Mouse (Mus musculus) urinary bladder, postnatal 14 days (tissue): ENCODE data around the gene Rnf7.
"Not testable (repeated sequence)": the region's sequence is repeated elsewhere in the genome, so short reads cannot be mapped to it uniquely, and the experiment has no call there.

Experiments used
- DNase-seq: peaks from one replicate; pipeline ENCODE4 v3.0.0; 2021; ENCODE audit warnings: low spot score

Rnf7 gene

DNA sequence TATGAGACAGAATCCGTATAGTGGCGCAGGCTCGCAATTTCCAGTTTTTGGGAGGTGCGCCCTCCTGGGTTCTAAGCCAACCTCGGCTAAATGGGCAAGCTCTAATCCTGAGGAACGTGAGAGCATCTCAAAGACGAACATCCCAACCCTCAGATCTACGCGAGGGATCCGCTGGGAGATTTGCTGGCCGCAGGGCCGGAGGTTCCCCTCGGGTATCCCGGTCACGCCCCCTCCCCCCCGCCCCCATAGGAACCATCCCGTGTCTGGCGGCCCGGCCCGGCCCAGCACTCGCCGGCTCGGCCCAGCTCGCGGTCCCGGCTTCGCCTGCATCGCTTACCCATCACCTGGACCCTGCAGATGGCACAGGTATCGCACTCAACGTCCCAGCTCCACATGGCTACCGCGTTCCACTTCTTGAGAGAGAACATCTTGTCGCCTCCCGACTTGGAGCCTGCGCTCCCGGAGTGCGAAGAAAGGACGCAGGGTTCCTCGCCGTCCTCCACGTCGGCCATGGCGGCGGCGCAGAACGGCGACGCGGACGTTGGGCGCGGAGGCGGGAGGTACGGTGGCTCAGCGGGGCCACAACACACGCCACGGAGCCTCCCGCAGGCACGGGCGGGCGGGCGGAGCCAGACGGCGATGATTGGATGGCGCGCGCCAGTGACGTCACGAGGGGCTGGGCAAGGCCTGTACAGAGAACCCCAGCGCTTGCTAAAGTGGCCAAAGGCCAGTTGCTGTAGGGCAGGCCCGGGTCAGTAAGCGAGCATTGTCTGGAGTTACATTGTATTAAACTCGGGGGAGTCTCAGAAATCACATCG lies at the start of gene Rnf7:
Gene Rnf7, minus strand, starts transcription at position 605 of the 818 bp plus-strand sequence.
- peak; percentile 99 for DNase-seq

DNA sequence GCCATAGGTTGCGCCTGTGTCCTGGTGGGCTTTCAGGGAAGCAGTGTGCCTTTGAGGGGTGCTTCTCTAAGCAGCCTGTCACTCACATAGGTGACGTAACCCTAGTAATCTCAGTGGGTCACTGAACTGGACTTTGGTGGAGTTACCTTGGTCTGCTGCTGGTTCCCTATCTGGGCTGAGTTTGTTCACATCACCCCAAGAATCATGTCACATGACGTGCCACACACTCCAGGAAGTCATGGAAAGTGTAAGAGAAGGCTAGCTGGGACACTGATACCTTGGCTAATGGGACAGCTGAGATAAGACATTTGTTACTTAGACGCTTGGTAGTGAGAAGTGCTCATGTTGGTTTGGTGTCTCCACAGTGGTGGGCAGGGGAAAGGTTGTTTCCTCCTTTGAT lies 47.5 kb upstream of the Rnf7 start:
- no peak for DNase-seq

DNA sequence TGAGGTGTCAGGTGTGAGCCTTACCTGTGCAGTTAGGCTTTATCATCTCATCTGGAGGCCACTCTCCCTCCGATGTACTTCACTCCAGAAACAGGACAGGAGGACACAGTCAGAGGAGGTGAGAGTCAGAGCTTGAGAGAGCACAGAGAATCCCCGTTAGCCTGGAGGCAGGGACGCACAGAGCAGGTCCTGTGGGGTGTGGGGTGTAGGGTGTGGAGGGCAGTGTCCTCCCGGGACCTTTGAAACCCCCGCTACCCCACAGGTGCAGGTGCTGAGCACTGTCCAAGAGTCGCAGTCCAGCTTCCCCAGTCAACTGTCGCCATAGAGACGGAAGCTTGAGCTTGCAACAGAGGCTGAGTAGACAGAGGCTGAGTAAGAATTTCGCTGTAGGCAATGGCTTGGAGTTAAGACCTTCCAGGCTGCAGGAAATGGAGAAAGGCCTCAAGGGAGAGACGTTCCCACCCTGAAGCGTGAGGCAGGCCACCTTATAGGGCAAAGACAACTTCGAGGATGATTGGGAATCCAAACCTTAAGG lies 46.6 kb upstream of the Rnf7 start, which contains the start of gene Gm28729:
Gene Gm28729, minus strand, starts transcription at position 293 of the 535 bp plus-strand sequence.
- no peak for DNase-seq

DNA sequence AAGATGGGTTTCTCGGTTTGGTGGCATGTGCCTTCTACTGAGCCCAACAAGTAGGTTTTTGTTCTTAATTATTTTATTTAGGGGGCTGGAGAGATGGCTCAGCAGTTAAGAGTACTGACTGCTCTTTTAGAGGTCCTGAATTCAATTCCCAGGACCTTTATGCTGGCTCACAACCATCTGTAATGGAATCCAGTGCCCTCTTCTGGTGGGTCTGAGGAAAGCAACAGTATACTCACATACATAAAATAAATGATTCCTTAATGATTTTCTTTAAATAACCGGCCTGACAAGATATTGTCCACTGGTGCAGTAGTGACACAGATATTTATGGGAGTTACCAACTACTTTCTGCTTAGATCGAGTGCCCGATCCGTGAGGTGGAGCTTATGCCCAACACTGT lies 44.7 kb upstream of the Rnf7 start:
- DNase-seq, result no peak

DNA sequence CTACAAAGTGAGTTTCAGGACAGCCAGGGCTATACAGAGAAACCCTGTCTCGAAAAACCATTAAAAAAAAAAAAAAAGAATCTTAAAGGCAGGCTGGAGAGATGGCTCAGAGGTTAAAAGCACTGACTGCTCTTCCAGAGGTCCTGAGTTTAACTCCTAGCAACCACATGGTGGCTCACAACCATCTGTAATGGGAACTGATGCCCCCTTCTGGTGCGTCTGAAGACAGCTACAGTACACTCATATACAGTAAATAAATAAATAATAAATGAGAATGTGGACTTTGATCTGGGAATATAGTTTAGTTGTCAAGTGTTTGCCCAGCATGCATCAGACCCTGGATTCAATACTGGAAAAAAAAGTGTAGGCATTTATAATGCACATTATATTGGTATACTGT lies 43.1 kb upstream of the Rnf7 start:
- DNase-seq, result not testable (repeated sequence)

DNA sequence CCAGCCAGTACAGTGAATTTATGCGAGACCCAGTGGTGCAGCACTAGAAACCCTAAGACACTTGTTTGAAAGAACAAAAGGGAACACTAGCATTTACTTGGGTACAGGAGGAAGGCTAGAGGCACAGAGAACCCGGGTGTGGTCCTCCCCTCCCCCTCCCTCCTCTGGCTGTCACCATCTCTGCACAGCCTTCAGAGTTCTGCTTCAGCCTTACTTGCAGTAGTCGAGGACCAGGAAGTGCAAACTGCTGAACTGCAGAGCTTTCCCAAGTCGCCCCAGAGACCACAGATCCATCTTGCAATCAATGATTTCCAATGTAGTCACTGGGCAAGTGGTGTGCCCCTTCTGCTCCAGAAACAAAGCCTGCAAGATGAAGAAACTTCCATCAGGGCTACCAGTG lies 39.0 kb upstream of the Rnf7 start:
- no peak for DNase-seq

DNA sequence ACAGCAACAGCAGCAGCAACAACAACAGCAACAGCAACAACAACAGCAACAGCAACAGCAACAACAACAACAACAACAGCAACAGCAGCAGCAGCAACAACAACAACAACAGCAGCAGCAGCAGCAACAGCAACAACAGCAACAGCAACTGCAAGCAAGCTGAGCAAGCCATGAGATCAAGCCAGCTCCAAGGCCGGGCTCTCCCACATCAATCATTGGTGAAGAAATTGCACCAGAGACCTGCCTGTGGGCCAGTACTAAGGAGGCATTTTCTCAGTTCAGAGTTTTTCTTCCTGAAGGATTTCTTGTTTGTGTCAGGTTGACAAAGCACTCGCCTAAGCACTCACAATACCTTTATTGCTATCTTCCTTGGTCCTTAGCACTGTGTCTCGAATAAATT lies 38.3 kb upstream of the Rnf7 start:
- no peak for DNase-seq

DNA sequence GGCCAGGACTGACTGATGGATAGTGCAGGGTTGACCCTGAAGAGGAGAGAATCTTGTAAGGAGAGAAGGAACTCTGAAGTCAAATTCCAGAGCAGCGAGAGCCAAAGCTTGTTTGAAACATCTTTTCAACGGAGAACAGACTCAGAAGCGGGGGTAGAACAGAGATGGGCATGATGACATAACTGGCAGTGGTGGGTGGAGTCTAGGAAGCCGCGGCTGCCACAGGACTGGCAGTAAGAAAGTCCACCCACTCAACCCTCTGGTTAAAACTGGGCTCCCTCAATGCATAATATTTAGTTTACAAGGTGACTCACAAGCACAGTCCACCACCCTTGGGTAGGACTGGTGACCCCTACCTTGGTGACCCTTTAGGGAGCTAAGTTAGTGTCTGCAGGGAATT lies 37.3 kb upstream of the Rnf7 start:
- no peak for DNase-seq

DNA sequence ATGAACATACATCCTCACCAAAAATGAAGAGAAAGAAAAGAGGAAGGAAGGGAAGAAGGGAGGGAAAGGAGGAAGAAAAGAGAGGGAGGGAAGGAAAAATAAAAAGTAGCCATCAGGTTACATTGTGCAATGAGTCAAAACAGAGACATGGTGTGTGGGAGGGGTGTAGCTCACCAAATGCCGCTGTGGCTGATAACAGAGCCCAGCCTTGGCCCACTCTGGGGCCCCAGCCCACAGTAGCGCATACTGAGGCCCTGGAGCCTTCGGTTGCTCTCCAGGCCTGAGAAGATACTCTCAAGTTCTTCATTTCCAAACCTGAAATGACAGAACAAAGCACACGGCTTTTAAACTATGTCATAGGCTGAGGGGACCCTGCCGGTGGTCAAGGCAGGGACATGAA lies 35.8 kb upstream of the Rnf7 start:
- no peak for DNase-seq

DNA sequence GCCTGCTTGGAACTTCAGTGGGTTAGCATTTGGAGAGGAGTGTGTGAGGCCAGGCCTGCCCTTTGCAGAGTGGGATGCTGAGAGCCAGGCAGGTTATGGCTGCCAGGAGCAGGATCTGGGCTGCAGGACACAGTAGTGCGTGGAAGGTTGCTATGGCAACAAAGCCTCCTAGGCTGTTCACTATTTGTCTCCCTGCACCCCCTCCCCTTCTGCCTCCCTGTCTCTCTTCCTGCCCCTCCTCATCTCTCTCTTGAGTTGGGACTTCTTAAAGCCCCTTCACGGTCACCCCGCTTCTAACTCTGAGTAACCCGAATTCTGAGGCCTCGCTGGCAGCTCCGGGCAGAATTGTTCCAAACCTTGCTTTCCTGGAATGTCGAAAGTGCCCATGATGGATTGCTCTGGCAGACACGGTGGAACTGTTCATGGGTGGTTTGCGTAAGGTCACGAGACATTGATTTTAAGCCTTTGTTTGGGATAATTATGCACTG lies 27.6 kb upstream of the Rnf7 start:
- DNase-seq, result peak; percentile 22

DNA sequence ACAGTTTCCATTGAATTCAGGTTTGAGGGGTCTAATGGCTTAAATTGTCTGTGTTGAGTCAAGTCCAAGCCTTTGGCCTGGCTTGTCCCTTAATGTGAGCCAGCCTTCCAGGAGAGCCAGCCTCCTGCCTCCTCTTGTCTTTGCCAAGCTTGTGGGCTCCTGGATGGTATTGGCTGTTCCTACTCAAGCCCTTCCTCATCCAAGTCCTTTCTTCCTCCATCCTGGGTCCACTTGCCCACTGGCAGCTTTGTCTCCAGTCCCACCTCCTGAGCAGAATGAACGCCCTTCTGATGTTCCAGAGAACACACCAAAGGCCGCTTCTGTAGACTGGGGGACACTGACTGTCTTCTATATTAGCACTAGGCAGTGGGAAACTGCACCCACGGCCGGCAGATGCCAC lies 26.7 kb upstream of the Rnf7 start:
- no peak for DNase-seq

DNA sequence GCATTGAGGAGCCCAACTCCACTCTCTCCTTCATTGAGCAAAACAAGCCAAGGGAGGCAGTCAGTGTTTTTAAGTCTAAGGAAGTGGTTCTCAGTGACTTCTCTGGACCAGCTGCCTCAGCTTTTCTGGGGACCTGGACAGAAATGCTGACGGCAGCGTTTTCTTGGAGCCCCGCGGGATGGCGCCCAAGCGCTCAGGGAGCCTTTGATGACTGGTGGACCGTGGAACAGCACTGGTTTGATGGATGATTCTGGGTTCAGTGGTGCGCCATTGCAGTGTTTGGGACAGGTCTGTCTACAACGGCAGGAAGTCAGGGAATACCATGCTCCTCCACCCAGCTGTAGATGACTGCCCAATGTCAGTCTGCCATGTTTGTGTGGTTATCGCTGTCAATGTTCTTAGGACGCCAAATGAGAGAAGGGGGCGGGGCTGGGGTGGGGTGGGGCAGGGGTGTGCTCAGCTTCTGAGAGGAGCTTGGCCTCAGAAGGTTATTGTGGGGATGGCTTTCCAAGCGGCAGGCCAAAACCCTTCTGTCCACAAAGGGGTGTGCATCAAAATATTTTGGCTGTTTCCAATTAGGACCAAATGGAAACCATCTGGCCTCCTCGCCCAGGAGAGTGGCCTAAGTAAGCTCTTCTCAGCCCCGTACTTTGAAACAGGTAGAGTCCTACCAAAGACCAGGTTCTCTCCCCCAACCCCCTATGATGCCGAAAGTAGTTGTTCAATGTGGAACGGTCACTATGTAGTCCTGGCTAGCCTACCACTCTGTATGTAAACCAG lies 25.8 kb upstream of the Rnf7 start:
- DNase-seq, result no peak

DNA sequence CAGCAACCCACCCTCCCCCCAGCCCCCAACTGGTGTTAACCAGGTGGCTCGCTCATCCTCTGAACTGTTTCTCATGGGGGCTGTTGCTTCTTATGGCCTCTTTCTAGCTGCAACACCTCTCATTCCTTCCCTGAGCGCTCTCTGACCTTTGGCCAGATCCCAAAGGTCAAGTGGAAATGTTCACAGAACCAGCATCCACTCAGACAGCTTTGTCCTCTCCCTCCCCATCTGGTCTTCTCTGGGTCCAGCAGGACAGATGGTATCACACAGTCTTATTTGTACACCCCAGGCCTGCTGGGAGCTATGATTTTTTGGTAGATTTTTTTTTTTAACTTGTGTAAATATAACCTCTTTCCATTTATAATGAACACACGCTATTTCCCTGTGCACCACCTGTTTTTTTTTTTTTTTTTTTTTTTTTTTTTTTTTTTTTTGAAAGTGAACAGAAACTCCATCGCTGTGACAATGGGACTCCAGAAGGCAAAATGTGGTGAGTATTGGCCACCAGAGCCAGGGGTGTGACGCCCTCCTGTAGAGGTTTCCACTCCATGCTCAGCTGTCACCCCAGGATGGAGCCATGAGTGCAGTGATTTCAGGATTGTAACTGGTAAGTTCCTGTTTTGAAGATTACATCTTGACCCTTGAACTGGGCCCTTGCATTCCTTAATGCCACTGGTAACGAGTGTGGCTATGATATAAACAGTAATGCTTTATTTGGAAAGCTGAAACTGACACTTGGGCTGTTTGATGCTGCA lies 24.6 kb upstream of the Rnf7 start:
- DNase-seq, result no peak

DNA sequence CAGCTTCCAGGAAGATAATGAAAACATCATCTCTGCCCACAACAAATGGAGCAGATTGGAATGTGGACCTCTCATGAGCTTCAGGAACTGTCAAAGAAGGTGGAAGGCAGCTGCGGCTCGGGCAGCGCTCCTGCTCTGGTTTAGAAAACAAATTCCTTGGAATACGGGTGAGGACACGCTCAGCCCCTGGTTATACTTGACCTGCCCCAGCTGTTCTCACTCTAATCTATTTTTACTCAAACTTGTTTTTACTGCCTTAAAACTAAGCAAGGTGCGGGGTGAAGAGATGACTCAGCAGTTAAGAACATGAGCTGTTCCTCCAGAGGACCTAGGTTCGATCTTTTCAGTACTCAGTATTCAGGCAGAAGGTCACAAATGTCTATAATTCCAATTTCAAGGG lies 22.7 kb upstream of the Rnf7 start:
- peak; percentile 18 for DNase-seq

DNA sequence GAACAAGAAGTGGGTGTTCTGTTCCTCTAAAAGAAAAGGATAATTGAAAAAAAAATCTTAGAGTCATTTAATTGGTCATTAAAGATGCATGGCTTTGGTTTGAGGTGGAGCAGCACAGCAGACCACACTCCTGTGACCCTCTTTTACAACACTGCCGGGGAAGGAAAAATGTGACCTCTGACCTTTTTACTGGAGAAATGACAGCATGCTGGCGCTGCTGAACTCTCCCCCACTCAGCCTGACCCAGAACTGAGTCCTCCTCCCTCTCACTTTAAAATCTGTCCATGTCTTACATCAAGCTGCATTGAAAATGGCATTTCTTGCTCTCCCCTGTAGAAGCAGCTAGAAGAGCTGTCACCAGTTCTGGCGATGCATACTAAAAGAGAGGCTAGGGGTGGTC lies 14.7 kb upstream of the Rnf7 start:
- DNase-seq, result no peak

DNA sequence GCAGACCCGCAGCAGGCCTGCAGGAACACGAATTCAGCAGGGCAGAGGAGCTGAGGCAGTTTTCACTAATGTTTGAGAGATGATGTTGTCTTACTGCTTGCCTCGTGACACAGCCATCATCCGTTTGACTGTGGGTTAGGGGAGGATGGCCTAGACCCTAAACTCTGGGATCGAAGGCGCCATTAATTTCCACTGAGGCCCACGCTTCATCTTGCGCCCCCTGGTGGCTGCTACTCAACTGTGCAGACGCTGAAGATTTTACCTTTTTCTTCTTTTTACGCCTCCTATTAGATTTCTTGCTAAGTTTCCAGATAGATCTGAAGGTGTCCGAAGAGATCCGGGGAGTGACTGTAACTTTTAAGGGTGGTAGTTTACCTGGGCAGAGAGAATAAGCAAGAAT lies 13.3 kb upstream of the Rnf7 start:
- DNase-seq, result peak; percentile 31

DNA sequence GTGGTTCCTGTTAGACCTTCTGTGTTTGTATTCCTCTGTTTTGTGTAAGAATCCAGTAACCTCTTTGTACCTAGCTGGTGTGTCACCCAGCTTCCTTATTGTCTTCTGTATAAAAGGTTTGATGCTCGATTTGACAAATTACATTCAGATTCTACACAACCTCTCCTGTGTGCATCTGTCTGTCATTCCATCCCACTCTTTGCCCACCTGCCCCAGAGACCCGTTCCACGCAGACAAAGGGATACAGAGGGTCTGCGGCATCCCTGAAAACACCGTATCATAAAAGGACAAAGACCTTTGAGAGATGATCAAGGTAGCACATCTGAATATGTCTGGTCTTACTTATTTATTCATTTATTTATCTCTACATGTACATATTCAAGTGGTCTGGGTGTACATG lies 9.4 kb upstream of the Rnf7 start:
- not testable (repeated sequence) for DNase-seq

DNA sequence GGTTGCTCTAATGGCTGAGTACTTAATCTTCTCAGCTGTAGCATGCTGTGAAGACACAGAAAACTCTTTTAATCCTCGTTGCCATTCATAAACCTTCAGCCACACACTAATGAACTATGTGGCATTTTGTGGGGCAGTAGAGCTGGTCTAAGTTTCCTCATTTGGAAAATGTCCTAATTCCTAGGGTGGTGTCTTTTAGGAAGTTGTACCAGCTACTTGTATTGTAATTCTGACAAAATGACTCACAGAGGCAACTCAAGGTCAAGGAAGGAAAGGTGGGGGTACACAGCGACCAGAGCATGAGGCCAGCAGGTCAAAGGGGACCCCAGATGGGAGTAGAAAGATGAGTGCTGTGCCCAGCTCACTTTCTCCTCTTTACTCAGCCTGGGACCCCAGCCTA lies 5.2 kb upstream of the Rnf7 start:
- DNase-seq, result no peak

DNA sequence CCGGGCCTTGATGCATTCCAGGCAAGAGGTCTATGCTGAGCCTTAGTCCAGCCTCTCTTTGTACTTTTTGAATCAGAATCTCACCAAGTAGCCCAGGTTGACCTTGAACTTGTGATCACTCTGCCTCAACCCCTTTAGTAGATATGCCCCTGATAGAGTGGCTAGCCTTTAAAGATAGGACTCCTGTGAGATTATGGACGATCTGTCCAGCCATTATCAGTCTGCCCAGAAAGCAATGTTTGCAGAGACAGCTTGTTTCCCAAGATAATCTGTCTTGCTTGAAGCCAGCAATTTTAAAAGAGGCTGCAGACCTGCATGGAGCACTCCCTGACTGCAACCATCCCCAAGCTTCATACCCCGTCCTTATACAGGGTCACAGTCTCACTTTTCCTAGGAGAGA lies 4.6 kb upstream of the Rnf7 start:
- DNase-seq, result no peak

DNA sequence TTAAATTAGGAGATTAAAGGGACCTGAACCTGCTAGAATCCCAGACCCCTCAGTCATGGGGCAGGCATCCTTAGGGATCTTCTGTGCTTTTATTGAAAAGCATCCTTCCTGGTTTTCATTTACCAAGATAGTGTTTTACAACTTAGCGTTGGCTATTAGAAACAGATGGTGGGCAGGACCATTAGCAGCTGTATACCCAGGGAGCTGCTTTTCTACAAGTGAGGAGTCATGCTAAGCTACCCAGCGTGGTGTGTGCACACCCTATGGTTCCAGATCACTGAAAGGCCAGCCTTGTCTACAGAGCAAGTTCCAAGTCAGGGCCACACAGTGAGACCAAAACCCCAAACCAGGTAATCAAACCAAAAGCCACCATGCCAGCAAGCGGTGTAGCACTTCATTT lies 6.1 kb downstream of the Rnf7 start:
- DNase-seq, result no peak

DNA sequence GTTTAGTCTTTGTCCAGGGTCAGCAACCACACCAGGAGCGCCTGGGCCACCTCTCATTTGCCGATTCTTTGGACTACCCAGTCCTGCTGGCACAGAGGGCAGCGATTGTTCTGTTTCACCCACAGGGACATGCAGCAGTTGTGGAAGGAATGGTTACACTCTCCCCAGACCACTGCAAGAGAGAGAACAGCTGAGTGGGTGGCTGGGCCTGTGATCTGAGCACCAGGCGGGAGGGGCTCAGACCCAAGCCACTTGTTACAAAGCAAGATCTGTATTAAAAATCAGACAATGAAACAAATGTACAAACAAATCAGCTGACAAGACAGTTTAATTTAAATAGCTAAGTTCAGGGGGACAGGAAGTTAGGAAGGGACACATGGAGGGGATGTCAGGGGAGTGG lies 6.8 kb downstream of the Rnf7 start:
- DNase-seq, result not testable (repeated sequence)

DNA sequence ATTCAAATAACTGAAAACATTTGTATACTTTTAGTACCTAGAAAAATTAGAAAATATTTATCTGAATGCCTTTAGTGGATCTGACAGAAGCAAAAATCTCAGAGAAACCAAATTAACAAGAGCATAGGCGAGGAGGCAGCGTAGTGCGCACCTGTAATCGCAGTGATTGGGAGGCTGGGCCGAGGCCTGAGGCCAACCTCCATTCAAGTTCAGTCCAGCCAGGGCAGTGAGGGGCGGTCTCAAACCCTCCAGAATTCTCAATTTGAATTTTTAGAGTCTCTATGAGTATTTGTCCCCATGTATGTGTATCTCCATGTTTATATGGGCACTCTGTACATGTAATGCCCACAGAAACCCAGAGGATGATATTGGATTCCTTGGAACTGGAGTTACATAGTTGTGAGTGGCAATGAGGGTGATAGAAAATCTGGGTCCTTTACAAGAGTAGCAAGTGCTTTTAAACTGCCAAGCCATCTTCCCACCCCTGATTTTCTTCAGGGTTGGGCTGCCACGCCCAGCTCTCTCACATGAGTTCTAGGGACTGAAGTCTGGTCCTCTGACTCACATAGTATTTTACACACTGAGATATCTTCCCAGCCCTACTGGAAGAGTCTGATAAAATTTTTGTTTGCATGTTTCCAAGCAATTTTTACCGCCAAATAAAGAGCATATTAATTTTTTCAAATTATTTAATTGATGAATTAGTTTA lies 8.1 kb downstream of the Rnf7 start:
- no peak for DNase-seq
